Mouse (Mus musculus): ENCODE measurements around the gene Ftsj3. TPM values are rescaled to one million over a fixed set of nuclear protein-coding genes. Genes with fewer than 3 reads are reported as not detected.

Gene Ftsj3
- polyA plus RNA-seq, 1 experiment from 2014 or later, result 54.1 TPM

DNA sequence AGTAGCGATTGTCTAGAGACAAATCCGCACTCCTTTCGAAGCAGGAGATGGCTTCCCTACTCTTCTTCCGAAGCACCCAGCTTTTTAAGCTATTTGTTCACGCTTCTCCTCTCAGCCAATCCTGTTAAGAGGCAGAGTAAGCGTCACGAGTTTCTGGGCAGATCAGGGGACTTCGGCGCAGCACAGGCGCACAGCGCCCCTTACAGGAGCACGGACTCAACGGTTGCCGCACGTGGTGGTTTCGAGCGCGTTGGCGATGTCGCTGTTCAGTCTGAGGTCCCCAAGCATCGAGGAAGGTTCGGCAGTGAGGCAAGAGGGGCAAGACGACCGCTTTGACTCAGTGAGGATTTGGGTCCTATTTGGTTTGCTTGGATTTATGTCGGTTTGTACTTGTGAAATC lies 20.6 kb upstream of the Ftsj3 start, which contains the start of gene Tcam1:
Tcam1 (plus strand) TSS at position 219 of the 400 bp plus-strand sequence.
- peak within 1 kb of the TSS; percentile 7; the same call in 1 of the 2 replicates for H3K4me3 ChIP-seq
- H3K27me3 ChIP-seq, result no peaks in the 10 kb centered on the region
- peaks cover 33% of the 10 kb centered on the region for H3K4me1 ChIP-seq
- H3K9me3 ChIP-seq, result no peaks in the 10 kb centered on the region
- peak within 1 kb of the TSS; percentile 87 for H3K27ac ChIP-seq
- H3K36me3 ChIP-seq, result no peaks in the 10 kb centered on the region
- WGBS, result 4% methylated on average over 25 of the region's 25 CpGs
- peak within 1 kb of the TSS; percentile 47 for H3K4me2 ChIP-seq
- peak; percentile 19; the same call in 1 of the 2 replicates for ATAC-seq (ENCODE audit: borderline replicate concordance, extremely low read depth, low FRiP score, low TSS enrichment)
- no peak within 1 kb of the TSS for H3K9ac ChIP-seq

DNA sequence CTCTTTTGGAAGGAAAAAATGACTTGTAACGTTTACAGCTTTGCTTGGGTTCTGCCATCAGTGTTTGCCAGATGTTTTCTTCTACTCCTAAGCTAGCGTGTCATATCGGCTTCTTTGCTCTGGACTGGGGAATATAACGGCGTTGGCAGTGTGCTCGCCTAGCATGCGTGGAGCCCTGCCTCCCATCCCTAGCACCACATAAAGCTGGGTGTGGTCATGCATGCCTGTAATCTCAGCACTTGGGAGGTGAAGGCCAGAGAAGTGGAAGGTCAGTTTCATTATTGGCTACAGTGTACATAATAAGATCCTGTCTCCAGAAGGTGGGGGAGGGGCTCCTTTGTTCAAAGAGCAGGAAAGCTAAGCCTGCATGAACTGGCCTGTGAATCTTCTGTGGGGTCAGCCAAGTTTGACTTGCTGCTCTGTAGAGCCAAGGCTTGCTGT lies 19.1 kb upstream of the Ftsj3 start:
- no peak overlapping the region for H3K4me3 ChIP-seq
- H3K27ac ChIP-seq, result peak overlapping the region; percentile 87
- H3K27me3 ChIP-seq, result no peaks in the 10 kb centered on the region

DNA sequence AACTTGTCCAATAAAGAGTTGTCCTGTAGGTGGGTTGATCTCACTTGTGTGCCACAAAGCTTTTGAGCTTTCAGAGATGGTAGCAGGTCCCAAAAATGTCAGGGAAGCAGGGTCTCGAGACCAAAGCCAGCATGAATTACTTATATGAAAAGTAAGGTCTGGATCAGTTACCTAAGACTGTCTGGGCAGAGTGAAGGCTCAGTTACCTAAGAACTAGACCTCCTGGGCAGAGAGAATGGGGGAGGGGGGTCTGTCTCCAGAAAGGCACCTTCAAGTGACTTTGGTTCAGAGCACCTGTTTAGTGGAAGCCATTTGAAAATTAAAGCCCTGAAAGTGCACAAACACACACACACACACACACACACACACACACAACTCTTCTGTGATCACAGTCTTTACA lies 18.5 kb upstream of the Ftsj3 start:
- peak overlapping the region; percentile 87 for H3K27ac ChIP-seq

More for the DNA sequence above, 19.1 kb upstream of the Ftsj3 start:
- 39% methylated on average over 7 of the region's 7 CpGs for WGBS
- Histone ChIP-seq H3K9ac (no peak overlapping the region), H3K4me1 (peaks cover 48% of the 10 kb centered on the region), H3K9me3 (no peaks in the 10 kb centered on the region), H3K36me3 (no peaks in the 10 kb centered on the region), H3K4me2 (no peak overlapping the region; the same call in 1 of the 2 replicates)
- peak; percentile 40 for ATAC-seq (ENCODE audit: borderline replicate concordance, extremely low read depth, low FRiP score, low TSS enrichment)

DNA sequence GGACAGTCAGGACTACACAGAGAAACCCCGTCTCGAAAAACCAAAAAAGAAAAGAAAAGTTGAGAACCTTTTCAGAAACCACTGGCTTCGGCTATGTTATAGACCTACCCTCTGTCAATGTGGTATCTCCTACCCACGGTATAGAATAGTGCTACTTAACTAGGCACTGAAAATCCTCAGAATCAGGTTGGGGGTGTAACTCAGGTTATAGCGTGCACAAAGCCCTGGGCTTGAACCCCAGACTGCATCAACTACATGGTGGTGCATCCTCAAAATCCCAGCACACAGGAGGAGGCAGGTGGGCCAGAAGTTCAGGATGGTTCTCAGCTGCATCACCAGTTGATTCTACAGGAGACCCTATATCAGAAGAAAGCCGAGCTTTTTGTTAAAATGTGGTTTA lies 17.9 kb upstream of the Ftsj3 start:
- Histone ChIP-seq H3K9me3 (no peaks in the 10 kb centered on the region), H3K36me3 (no peaks in the 10 kb centered on the region), H3K27ac (peak overlapping the region; percentile 87), H3K27me3 (no peaks in the 10 kb centered on the region), H3K4me1 (peaks cover 57% of the 10 kb centered on the region), H3K9ac (no peak overlapping the region), H3K4me3 (peak overlapping the region; percentile 90; the same call in 1 of the 2 replicates), H3K4me2 (peak overlapping the region; percentile 78; the same call in 1 of the 2 replicates)
- no peak for ATAC-seq (ENCODE audit: borderline replicate concordance, extremely low read depth, low FRiP score, low TSS enrichment)
- WGBS, result 93% methylated on average over 6 of the region's 6 CpGs

More for the DNA sequence above, 18.5 kb upstream of the Ftsj3 start:
- H3K4me2 ChIP-seq, result no peak overlapping the region
- H3K9ac ChIP-seq, result no peak overlapping the region
- no peaks in the 10 kb centered on the region for H3K27me3 ChIP-seq
- H3K4me1 ChIP-seq, result peaks cover 51% of the 10 kb centered on the region
- 84% methylated on average over 1 of the region's 1 CpGs for WGBS
- no peaks in the 10 kb centered on the region for H3K36me3 ChIP-seq
- no peak for ATAC-seq (ENCODE audit: borderline replicate concordance, extremely low read depth, low FRiP score, low TSS enrichment)
- H3K4me3 ChIP-seq, result no peak overlapping the region
- H3K9me3 ChIP-seq, result no peaks in the 10 kb centered on the region

DNA sequence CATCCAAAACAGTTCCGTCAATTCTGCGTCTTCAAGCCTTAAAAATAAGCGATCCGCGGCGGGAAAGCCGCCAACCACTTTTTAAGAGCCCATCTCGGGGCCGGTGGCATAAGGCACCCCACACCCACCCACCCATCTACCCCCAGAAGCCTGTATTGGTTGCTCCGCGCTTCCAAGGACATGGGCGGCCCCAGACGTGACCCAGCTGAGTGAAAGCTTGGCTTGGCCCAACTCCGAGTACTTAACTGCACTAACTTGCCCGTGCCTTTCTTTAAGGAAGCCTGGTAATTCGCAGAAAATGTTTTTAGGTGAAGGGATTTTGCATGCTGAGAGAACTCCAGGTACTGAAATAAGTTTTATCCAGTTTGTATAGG lies 17.4 kb upstream of the Ftsj3 start:
- Histone ChIP-seq H3K9me3 (no peaks in the 10 kb centered on the region), H3K4me3 (peak overlapping the region; percentile 90), H3K36me3 (no peaks in the 10 kb centered on the region), H3K4me1 (peaks cover 62% of the 10 kb centered on the region), H3K27me3 (no peaks in the 10 kb centered on the region), H3K27ac (peak overlapping the region; percentile 87), H3K4me2 (peak overlapping the region; percentile 78), H3K9ac (peak overlapping the region; percentile 56)
- no peak for ATAC-seq (ENCODE audit: borderline replicate concordance, extremely low read depth, low FRiP score, low TSS enrichment)
- WGBS, result 7% methylated on average over 16 of the region's 16 CpGs

DNA sequence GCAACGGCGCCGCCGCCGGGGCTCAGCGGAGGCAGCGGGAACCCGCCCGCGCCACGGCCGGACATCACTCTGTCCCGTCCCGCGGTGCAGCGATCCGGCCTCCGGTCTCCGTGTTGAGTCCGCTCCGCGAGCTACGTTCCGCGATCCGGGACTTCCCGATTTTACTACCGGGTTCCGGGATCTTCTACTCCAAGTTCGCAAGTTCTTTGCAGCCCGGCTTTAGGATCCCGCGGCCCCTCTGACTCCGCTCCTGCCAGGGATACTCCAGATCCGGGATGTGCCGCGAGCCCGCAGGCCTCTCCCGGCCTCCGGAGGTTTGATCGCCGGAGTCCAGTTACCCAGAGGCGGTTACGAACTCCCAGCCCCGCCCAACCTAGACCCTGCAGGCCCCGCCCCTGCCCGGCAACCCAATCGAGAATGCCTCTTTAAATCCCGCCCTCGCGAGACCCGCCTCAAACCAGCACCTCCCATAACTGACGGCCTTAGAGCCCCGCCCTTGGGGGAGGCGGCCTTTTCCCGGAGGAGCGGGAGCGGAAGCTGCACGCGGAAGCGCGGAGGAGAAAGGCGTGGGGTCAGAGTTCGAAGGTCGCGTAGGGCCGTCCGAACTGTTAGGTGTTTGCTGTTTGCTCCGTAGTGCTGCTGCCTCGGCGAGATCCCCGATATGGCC lies 16.9 kb upstream of the Ftsj3 start, which contains the start of gene Smarcd2:
Smarcd2 (minus strand) TSS at position 329 of the 667 bp plus-strand sequence.
- peak within 1 kb of the TSS; percentile 96 for H3K9ac ChIP-seq
- under 1% methylated on average over 72 of the region's 72 CpGs for WGBS
- H3K4me1 ChIP-seq, result peaks cover 67% of the 10 kb centered on the region

DNA sequence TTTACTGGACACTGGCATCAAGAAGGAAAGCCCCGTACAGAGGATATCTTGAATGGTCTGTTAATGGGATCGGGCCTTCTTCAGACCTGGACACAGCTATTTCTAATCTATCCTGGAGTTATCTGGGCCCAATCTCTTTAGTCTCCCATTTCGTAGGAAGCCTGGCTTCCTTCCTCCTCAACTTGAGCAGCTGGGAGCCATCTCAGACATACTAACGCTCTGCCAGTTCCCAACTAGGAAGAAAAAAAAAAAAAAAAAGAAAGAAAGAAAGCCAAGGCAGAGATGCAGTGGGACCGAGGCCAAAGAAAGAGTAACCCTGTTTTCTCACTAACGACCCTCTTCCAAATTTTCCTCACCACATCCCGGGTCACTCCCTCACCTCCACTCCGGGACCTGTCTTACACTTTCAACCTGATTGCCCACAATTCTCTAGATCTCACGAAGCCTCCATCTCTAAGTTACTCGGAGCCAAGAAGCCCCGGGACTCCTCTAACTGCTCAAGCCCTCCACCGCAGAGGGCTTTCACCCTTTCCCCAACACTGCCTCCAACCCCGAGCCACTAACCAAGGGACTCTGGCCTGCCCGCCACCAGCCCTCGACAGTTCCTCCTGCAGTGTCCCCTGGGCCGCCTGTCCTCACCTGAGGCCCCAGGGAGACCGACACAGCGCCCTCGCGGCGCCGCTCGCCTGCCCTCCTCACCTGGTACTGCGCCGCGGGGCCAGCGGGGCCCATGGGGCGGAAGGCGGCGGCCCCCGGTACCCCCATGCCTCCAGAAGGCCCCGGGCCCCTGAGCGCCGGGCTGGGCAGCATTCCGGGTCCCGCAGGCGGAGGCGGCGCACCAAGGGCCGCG lies 16.1 kb upstream of the Ftsj3 start:
- H3K9me3 ChIP-seq, result no peaks in the 10 kb centered on the region
- H3K4me3 ChIP-seq, result peak overlapping the region; percentile 90
- peaks cover 74% of the 10 kb centered on the region for H3K4me1 ChIP-seq
- peak overlapping the region; percentile 96 for H3K9ac ChIP-seq
- peaks cover 7% of the 10 kb centered on the region for H3K36me3 ChIP-seq
- peak; percentile 27 for ATAC-seq (ENCODE audit: borderline replicate concordance, extremely low read depth, low FRiP score, low TSS enrichment)
- H3K27me3 ChIP-seq, result no peaks in the 10 kb centered on the region
- peak overlapping the region; percentile 71 for H3K4me2 ChIP-seq
- H3K27ac ChIP-seq, result peak overlapping the region; percentile 98
- 1% methylated on average over 41 of the region's 41 CpGs for WGBS

More for the DNA sequence above, 16.9 kb upstream of the Ftsj3 start, which contains the start of gene Smarcd2:
- Histone ChIP-seq H3K36me3 (no peaks in the 10 kb centered on the region; the same call in 1 of the 2 replicates), H3K4me3 (peak within 1 kb of the TSS; percentile 90), H3K27ac (peak within 1 kb of the TSS; percentile 98), H3K27me3 (no peaks in the 10 kb centered on the region), H3K9me3 (no peaks in the 10 kb centered on the region), H3K4me2 (peak within 1 kb of the TSS; percentile 78)
- peak; percentile 91 for ATAC-seq (ENCODE audit: borderline replicate concordance, extremely low read depth, low FRiP score, low TSS enrichment)

DNA sequence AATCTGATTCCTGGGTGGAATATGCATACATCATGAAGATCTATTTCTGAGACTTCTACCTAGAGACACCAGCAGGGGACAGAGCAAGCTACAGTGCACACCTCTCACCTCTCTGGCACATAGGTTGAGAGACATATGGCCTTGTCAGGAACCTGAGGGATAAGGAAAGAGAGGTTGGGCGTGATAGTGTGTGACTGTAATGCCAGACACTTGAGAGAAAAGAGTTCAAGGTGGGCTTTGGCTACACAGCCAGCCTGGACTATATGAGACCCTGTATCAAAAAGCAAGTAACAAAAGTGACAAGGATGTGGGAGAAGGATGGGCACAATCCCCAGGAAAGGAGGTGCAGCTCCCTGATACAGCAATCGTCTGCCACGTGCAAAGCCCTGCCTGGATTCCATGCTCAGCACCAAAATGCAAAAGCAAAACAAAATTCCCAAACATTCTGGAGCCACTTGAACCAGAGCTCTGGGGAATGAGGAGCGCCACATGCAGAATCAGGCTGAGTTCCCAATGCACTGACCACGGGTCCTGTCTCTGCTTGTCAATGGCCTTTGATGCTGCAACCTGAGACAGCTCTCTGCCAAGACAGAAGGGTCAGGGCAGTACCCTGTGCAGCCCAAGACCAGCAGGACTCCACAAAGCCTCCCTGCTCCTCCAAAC lies 15.4 kb upstream of the Ftsj3 start:
- Histone ChIP-seq H3K27me3 (no peaks in the 10 kb centered on the region), H3K4me3 (peak overlapping the region; percentile 90), H3K9me3 (no peaks in the 10 kb centered on the region), H3K4me1 (peaks cover 72% of the 10 kb centered on the region), H3K9ac (peak overlapping the region; percentile 96), H3K27ac (peak overlapping the region; percentile 98), H3K4me2 (peak overlapping the region; percentile 71), H3K36me3 (peaks cover 15% of the 10 kb centered on the region)
- WGBS, result 21% methylated on average over 5 of the region's 5 CpGs
- ATAC-seq (ENCODE audit: borderline replicate concordance, extremely low read depth, low FRiP score, low TSS enrichment), result no peak

DNA sequence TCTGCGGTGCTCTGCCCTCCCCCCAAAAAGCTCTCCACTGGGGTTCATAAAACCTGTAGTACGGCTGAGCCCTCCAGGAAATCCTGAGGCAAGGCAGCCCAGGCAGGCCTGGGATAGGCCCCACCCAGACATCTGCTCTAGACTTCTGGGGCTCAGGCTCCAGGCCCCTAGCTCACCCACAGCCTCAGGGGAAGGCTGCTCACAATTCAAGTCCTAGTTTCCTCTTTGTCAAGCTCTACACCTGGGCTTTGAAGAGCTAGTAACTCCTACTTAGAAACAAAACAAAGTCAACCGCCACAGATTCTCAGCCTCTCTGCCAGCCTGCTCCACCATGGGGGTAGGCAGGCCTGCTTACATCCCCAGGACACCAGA lies 13.2 kb upstream of the Ftsj3 start:
- Histone ChIP-seq H3K4me2 (peak overlapping the region; percentile 49), H3K9ac (peak overlapping the region; percentile 35)
- 26% methylated on average over 3 of the region's 3 CpGs for WGBS

DNA sequence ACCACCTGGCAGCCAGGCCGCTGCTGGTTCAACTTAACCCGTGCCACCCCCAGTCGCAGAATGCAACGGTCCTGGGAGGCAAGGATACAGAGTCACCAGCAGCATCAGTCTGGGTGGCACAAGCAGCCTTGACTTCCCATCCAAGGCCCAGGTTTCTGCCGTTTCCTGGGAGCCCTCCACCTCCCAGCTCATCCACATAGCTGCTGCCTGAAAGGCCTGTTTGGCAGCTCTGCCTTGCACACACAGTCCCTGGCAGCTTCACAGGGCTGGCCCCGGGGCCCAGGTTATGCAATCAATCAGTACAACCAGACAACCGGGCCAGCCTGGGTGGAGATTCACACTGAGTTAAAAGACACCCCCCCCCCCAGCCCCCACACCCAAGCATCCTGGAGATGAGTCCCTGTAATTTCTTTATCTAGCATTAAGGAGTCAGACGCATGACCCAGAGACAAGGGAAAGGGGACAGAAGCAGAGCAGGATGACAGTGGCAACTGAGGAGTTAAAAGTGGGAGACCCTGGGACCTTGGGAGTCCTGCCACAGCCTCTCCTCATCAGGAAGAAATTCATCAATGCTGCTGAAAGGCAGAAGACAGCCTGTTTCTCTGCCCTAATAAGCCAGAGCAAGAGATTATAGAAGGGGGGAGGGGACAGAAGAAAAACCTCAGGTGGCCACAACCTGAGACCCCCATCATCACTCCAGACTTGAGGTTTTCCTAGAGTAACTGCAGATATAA lies 12.6 kb upstream of the Ftsj3 start:
- H3K4me3 ChIP-seq, result peak overlapping the region; percentile 20
- peak overlapping the region; percentile 35 for H3K9ac ChIP-seq

More for the DNA sequence above, 13.2 kb upstream of the Ftsj3 start:
- H3K4me3 ChIP-seq, result peak overlapping the region; percentile 20
- ATAC-seq (ENCODE audit: borderline replicate concordance, extremely low read depth, low FRiP score, low TSS enrichment), result no peak
- no peaks in the 10 kb centered on the region for H3K9me3 ChIP-seq
- no peaks in the 10 kb centered on the region for H3K27me3 ChIP-seq
- peaks cover 52% of the 10 kb centered on the region for H3K4me1 ChIP-seq
- H3K27ac ChIP-seq, result peak overlapping the region; percentile 82
- peaks cover 37% of the 10 kb centered on the region for H3K36me3 ChIP-seq

DNA sequence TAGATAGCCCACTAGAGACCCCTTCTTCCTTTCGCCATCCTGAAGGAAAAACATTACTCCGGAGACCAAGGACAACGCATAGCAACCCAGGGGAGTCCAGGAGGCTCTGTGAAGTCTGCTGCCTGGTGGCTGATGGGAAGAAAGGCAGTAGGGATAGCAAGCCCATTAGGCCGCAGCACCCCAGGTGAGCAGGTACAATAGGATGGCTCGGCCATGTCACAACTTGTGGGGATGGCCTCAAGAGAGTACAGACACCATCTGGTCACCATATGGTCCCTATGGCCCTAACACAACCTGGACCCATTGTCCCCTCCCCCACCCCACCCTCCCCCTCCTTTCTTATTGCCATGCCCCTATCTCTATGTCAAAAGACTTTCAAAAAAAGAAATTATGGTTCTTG lies 12.0 kb upstream of the Ftsj3 start:
- no peak for ATAC-seq (ENCODE audit: borderline replicate concordance, extremely low read depth, low FRiP score, low TSS enrichment)
- peaks cover 49% of the 10 kb centered on the region for H3K36me3 ChIP-seq
- H3K27me3 ChIP-seq, result no peaks in the 10 kb centered on the region
- peak overlapping the region; percentile 49 for H3K4me2 ChIP-seq
- H3K9ac ChIP-seq, result no peak overlapping the region
- 0 out of 2 replicates have a peak overlapping the region, but pooled peaks have one; percentile 20 for H3K4me3 ChIP-seq
- 61% methylated on average over 5 of the region's 5 CpGs for WGBS
- H3K4me1 ChIP-seq, result peaks cover 43% of the 10 kb centered on the region
- H3K9me3 ChIP-seq, result no peaks in the 10 kb centered on the region
- peak overlapping the region; percentile 82 for H3K27ac ChIP-seq

More for the DNA sequence above, 12.6 kb upstream of the Ftsj3 start:
- peaks cover 43% of the 10 kb centered on the region for H3K36me3 ChIP-seq
- H3K4me1 ChIP-seq, result peaks cover 47% of the 10 kb centered on the region
- H3K4me2 ChIP-seq, result peak overlapping the region; percentile 49
- no peak for ATAC-seq (ENCODE audit: borderline replicate concordance, extremely low read depth, low FRiP score, low TSS enrichment)
- no peaks in the 10 kb centered on the region for H3K27me3 ChIP-seq
- 25% methylated on average over 8 of the region's 8 CpGs for WGBS
- H3K27ac ChIP-seq, result peak overlapping the region; percentile 82
- H3K9me3 ChIP-seq, result no peaks in the 10 kb centered on the region
